Mouse (Mus musculus): ENCODE measurements around the gene Nab2.
A peak's percentile ranks its signal among the peaks of the same experiment; 100 is the strongest.

Gene Nab2

GRCm38 (mm10) chr10:127643553-127644238 is 24.7 kb downstream of the Nab2 start:
- peak; percentile 85 for DNase-seq (ENCODE audit: low spot score)

GRCm38 (mm10) chr10:127642772-127643552 is 25.4 kb downstream of the Nab2 start, which contains the start of gene Stat6:
Gene Stat6, plus strand, starts transcription at chr10:127642986.
- peak; percentile 88 for DNase-seq (ENCODE audit: low spot score)

GRCm38 (mm10) chr10:127641861-127642771 is 26.3 kb downstream of the Nab2 start:
- DNase-seq (ENCODE audit: low spot score) = peak; percentile 95

GRCm38 (mm10) chr10:127640421-127640820 is 27.9 kb downstream of the Nab2 start:
- no peak for DNase-seq (ENCODE audit: low spot score)

GRCm38 (mm10) chr10:127632668-127633271 is 35.6 kb downstream of the Nab2 start:
- DNase-seq (ENCODE audit: low spot score) = no peak

- no peak for DNase-seq (ENCODE audit: low spot score)
These were observed 36.8 kb downstream of the Nab2 start for GRCm38 (mm10) chr10:127631261-127632214.

- no peak for DNase-seq (ENCODE audit: low spot score)
These were observed 41.9 kb downstream of the Nab2 start for GRCm38 (mm10) chr10:127626433-127626832.

- DNase-seq (ENCODE audit: low spot score) = no peak
These were observed 44.7 kb downstream of the Nab2 start for GRCm38 (mm10) chr10:127623439-127624216.

GRCm38 (mm10) chr10:127622661-127623060 is 45.7 kb downstream of the Nab2 start:
- DNase-seq (ENCODE audit: low spot score) = no peak

- DNase-seq (ENCODE audit: low spot score) = peak; percentile 77
These were observed 46.3 kb downstream of the Nab2 start for GRCm38 (mm10) chr10:127622057-127622392.

GRCm38 (mm10) chr10:127621191-127622056 is 46.9 kb downstream of the Nab2 start:
- DNase-seq (ENCODE audit: low spot score) = peak; percentile 96

- peak; percentile 55 for DNase-seq (ENCODE audit: low spot score)
These were observed 47.8 kb downstream of the Nab2 start, which contains the start of gene Lrp1 for GRCm38 (mm10) chr10:127620406-127621190. Gene Lrp1, minus strand, starts transcription at chr10:127621148.

GRCm38 (mm10) chr10:127619941-127620405 is 48.4 kb downstream of the Nab2 start:
- no peak for DNase-seq (ENCODE audit: low spot score)

GRCm38 (mm10) chr10:127619119-127619721 is 49.1 kb downstream of the Nab2 start:
- DNase-seq (ENCODE audit: low spot score) = no peak

- no peak for DNase-seq (ENCODE audit: low spot score)
These were observed 50.2 kb downstream of the Nab2 start for GRCm38 (mm10) chr10:127618173-127618572.

- no peak for DNase-seq (ENCODE audit: low spot score)
These were observed 51.1 kb downstream of the Nab2 start for GRCm38 (mm10) chr10:127617294-127617693.

- DNase-seq (ENCODE audit: low spot score) = no peak
These were observed 52.1 kb downstream of the Nab2 start for GRCm38 (mm10) chr10:127616261-127616679.
